Mouse (Mus musculus) ovary, adult 18-20 months (tissue): ENCODE measurements around the gene Sh3kbp1.
"Not testable (repeated sequence)": the region's sequence is repeated elsewhere in the genome, so short reads cannot be mapped to it uniquely, and the experiment has no call there.

Source experiments
- DNase-seq: peaks from one replicate; pipeline ENCODE4 v3.0.0; 2022; ENCODE audit warnings: low spot score, mixed read lengths

Sh3kbp1 gene

DNA sequence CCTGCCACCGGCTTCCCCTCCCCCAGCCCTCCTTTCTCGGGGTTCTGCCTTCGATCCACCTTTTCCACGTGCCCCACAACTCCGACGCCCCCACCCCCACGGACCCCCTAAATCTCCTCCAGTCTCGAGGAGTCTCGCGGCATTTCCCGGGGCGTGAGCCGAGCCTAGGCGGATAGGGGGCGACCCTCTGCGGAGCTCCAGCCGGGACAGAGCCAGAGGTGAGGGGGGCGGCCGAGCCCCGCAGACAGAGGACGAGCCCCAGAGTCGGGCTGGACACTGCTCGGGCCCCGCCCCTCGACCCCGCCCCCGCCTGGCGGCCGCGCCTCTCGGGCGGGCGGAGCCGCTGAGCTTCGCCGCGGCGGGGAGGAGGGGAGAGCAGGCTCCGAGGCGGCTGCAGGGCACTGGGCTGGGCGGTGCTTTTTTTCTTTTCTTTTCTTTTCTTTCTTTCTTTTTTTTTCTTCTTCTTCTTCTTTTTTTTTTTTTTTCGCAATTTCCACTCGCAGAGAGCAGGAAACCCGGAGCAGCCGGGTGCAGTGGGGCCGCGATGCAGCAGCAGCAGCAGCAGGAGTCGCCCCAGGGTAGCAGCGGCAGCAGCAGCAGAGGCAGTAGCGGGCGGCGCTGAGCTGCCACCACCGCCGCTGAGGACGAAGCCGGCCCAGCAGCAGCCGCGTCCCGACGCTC, at the start of gene Sh3kbp1:
Sh3kbp1 (plus strand) TSS at position 366 of the 681 bp plus-strand sequence.
- peak; percentile 65 for DNase-seq

DNA sequence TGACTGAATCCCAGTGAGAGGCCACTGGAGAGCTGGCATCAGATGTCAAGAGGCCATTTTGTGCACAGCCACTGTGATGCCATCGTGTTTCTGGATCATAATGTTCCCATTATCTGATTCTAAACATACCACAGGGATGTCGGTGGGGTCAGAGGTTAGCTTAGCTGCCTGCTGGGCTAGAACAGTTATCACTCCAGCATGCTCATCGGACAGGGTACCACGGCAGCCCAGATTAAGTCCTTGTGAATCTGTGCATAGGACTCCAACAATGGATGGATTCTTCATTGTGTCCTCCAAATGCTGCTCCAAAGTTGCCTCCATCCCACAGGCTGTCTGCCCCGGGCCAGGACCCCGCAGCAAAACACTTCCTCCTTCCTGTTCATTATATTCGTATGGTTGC, 42.3 kb upstream of the Sh3kbp1 start:
- not testable (repeated sequence) for DNase-seq

DNA sequence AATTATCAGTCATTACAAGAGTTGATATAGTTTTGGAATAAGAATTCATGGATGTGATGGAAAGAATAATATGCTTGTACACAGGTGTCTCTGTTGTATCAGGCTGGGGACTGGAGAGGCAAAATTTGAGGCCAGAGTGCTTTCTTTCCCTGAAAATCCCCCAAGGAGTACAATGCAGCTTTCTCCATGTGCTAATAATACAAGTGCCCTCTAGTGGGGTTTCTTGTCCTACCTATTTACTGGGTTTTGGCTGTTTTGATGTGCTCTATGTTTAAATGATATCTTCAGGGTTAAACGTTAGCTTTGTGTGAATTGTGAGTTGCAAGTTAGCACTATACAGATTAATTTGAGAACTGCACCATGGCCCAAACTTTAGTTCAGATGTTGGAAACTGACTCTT, 35.4 kb upstream of the Sh3kbp1 start:
- no peak for DNase-seq

- no peak for DNase-seq
Observed at GRCm38 (mm10) chrX:159597502-159597901, 29.6 kb upstream of the Sh3kbp1 start.

- no peak for DNase-seq
Observed at GRCm38 (mm10) chrX:159604832-159605231, 22.2 kb upstream of the Sh3kbp1 start.

DNA sequence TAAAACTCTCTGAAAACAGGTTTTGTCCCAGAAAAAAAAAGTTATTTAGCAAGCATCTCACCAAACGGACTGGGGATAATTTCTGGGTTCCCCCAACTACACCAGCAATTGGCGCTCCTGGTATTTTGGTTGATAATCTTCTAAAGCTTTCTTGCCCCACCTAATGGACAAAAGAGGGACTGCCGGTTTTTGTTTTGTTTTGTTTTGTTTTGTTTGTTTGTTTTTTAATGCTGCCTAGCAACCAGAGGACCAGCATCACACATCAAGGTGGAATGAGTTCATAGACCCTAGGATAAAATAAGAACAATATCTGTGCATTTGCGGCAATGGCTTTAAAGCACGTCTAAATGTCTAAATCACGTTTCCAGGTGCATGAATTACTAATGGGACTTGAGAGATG, 20.1 kb upstream of the Sh3kbp1 start:
- DNase-seq: no peak

GRCm38 (mm10) chrX:159626208-159626906, 715 bp upstream of the Sh3kbp1 start:
- no peak for DNase-seq

- no peak for DNase-seq
Observed at GRCm38 (mm10) chrX:159627588-159628566, 805 bp downstream of the Sh3kbp1 start.

GRCm38 (mm10) chrX:159628629-159629028, 1.6 kb downstream of the Sh3kbp1 start:
- no peak for DNase-seq

DNA sequence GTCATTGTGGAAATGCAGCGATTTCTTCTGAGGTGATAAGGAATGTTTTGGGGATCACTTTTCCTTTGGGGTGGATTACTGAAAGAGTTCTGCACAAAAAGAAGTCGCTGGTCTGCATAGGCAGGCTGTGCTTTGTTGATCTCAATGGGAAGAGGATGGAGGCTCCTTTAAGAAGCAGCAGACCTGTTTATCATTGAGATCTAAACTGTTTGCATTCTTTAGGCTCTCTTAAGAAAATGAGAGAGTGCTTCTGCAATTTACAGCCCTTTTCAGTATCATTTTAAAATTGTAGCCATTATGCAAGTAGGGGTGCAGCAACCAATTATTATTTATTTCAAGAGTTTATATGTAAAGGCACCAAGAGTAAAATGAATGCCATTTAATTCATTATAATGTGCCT, 2.1 kb downstream of the Sh3kbp1 start:
- no peak for DNase-seq

DNA sequence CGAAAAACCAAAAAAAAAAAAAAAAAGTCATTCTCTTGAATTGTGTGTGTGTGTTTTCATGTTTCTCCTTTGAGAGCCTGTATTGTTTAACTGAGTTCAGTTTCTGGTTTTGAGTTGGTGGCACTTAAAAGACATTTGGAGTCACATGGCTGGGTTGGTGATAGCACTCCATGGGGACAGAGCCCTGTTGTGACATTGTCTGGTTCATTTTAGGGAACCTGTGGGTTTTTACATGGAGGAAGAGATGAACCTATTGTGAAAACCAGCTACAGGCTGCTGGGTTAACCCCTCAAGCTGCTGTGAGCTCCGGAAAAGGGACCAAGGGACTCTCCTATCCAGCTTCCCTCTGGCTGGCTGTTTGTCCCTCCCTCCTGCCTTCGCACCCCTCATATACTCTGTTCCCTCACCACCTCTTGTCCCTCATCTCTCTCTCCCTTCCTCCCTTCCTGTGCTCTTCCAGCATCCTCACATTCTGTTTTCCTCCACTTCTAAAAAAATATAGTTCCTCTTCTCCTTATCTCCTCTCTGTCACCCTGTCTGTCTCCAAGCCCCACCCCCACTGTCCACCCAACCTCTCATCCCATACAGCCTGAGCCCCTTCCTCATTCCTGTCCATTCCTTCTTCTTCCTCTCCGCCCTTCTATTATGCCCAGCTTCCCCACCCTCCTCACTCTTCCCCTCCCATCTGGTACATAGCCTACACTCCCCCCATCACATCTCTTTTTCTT, 11.6 kb downstream of the Sh3kbp1 start:
- DNase-seq: no peak

DNA sequence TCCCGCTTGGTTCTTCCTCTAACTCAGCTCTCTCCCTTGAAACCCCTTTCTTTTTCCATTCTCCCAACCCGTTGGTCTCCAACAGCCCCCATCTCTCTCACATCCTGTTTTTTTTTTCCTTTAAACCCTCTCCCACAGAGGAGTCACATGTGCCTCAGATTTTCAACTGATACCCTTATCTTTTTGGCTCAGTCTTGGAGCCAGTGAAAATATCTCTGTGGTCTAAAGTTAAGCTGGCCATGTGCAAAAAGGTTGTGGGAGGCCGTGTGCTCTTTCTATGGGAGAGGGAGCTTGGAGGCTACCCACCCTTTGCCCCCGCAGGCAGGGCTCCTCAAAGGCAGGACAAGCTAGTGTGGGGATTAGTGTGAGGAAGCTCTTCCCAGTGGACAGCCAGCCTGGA, 12.9 kb downstream of the Sh3kbp1 start:
- no peak for DNase-seq

- no peak for DNase-seq
Observed at GRCm38 (mm10) chrX:159645314-159645713, 18.2 kb downstream of the Sh3kbp1 start.

DNA sequence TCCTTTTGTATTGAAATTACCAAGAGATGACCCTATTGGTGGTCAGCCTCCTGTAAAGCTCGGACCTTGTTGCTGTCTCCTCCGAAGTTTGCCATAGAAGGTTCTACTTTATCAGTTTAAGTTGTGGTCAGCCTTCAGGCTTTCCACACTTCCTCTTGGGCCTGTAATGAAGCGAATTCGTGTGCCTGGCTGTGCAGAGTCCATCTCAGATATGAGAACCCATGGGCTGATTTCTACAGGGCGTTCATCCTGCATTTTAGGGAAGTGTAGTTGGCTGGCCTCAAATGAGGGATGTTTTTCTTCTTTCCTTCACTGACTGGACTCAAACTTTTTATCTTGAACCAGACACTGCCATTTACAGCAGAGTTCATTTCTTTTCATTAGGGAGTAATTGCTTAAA, 20.5 kb downstream of the Sh3kbp1 start:
- DNase-seq: no peak

DNA sequence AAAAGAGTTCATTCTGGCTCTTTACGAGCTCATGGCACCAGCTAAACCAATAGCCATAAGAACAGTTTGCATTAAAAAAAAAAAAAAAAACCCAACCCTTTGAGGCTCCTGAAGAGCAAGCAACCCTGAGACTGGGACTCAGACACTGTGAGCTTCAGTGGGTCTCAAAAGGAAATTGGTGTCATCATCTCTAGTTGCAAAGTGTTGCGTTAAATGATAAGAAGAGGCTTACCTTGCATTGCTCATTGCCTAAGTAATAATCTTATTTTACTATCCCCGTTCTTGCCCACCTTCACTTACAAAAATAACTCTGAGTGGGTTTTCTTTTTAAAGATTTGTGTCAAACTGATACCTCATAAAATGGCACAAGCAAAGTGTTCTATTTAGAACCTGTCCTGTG, 21.5 kb downstream of the Sh3kbp1 start:
- no peak for DNase-seq

- DNase-seq: no peak
Observed at GRCm38 (mm10) chrX:159650130-159650678, 23.1 kb downstream of the Sh3kbp1 start.

DNA sequence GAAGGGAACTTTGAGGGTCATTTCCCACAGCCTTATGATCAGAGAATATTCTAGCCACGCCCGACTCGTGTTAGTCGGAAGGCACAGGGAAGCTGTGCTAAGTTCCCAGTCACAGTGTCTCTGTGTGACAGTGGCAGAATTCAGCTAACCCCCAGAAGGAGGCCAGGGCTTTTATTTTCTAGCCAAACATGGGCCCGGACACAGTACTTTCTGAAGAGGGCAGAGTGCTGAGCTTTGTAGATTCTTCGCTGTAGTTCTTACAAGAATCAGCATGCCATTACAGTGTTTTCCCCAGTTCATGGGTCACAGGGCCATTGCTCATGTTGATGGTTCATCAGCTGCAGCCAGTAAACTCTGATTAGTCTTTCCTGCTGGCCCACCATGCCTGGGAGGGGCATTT, 23.7 kb downstream of the Sh3kbp1 start:
- DNase-seq: no peak

DNA sequence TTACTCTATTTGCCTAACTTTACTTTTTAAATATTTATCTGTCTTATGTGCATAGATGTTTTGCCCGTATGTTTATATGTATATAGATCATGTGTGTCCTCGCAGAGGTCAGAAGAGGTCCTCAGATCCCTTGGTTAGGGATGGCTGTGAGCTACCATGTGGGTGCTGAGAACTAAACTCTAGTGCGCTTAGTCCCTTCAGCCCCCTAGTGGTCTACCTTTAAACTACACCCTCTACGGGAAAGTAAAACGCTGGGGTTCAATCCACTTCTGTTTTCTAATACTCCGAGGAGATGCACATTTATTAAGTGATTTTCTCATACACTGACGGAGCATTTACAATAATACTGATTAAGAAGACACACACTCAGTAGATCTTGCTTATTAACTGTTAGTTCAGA, 44.3 kb downstream of the Sh3kbp1 start:
- no peak for DNase-seq

GRCm38 (mm10) chrX:159672466-159672865, 45.4 kb downstream of the Sh3kbp1 start:
- no peak for DNase-seq

- DNase-seq: no peak
Observed at GRCm38 (mm10) chrX:159676242-159676641, 49.2 kb downstream of the Sh3kbp1 start.

DNA sequence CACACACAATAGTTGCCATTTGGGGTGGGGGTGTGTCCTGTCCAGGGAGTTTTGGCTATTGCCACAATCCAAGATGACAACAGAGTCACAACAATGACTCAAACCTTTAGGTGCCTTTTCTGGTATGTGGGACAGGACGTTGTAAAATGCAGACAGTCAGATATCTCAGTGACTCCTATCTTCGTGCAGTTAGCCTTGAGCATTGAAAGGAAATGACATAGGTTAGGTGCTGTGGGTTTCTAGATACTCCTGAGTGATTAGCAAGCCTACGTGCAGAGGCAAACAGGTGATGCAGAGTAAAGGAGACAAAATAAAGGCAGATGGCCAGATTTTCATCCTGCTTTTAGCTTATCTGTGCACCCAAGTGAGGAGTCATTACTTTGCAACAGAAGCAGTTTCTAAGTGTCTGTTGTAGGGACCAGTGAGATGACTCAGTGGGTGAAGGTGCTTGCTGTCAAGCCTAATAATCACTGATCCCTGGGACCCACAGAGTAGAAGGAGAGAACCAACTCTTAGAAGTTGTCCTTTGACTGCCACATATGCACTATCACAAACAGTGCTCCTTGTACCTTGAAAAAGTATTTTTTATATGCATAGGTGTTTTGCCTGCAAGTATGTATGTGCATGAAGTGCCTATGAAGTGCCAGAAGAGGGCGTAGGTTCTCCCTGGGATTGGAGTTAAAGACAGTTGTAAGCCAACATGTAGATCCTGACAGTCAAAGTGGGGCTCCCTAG, 50.7 kb downstream of the Sh3kbp1 start:
- no peak for DNase-seq
